Mouse (Mus musculus) kidney, embryonic 14.5 days (tissue): ENCODE measurements at regions not wholly inside any gene's neighbourhood (a gene's known extent, or its start where the extent isn't known, plus 50 kb on each side); places are given as distances from the start of the nearest gene placed in this dataset.

Experiments used
- ATAC-seq: fragments of 200-750 bp; cut with Nextera tagmentation; 2 replicates; pipeline ENCODE4 v1.8.0; 2017; ENCODE audit warnings: moderate number of reproducible peaks, mild to moderate bottlenecking, moderate TSS enrichment, moderate library complexity; ENCODE audit not compliant: low FRiP score, low TSS enrichment
- H3K27ac ChIP-seq: fragments of 300-500 bp; sonication (generic); 2 replicates; pipeline ENCODE4 v1.5.1; 2014; ENCODE audit warnings: low read depth, mild to moderate bottlenecking, low read length, moderate library complexity, mixed read lengths
- H3K27me3 ChIP-seq: fragments of 300-500 bp; sonication (generic); 2 replicates; pipeline ENCODE4 v1.6.1; 2014; ENCODE audit warnings: mild to moderate bottlenecking, low read length; ENCODE audit not compliant: control insufficient read depth, insufficient read depth
- H3K36me3 ChIP-seq: fragments of 300-500 bp; sonication (generic); 2 replicates; pipeline ENCODE4 v1.6.1; 2014; ENCODE audit warnings: low read length, mixed read lengths; ENCODE audit not compliant: control insufficient read depth, insufficient read depth
- H3K4me1 ChIP-seq: fragments of 300-500 bp; sonication (generic); 2 replicates; pipeline ENCODE4 v1.6.1; 2014; ENCODE audit warnings: low read length, mixed read lengths; ENCODE audit not compliant: control insufficient read depth, insufficient read depth
- H3K4me2 ChIP-seq: fragments of 300-500 bp; sonication (generic); replicated peaks from 2 replicates; pipeline ENCODE4 v1.6.1; 2014; ENCODE audit warnings: low read depth, mild to moderate bottlenecking, low read length
- H3K4me3 ChIP-seq: fragments of 300-500 bp; sonication (generic); 2 replicates; pipeline ENCODE4 v1.5.1; 2014; ENCODE audit warnings: mild to moderate bottlenecking, low read length
- H3K9ac ChIP-seq: fragments of 300-500 bp; sonication (generic); 2 replicates; pipeline ENCODE4 v1.6.1; 2014; ENCODE audit warnings: low read depth, mild to moderate bottlenecking, low read length, moderate library complexity
- H3K9me3 ChIP-seq: fragments of 300-500 bp; sonication (generic); 2 replicates; pipeline ENCODE4 v1.6.1; 2016; ENCODE audit warnings: low read length; ENCODE audit not compliant: control insufficient read depth
- WGBS: fragments of 180-500 bp; shearing (Covaris S2); extraction: QIAGEN DNeasy Blood & Tissue Kit; methylation state at CpG from one replicate; pipeline ENCODE4 v1.1.7; 2014; 5-methylcytosine and 5-hydroxymethylcytosine counted together

DNA sequence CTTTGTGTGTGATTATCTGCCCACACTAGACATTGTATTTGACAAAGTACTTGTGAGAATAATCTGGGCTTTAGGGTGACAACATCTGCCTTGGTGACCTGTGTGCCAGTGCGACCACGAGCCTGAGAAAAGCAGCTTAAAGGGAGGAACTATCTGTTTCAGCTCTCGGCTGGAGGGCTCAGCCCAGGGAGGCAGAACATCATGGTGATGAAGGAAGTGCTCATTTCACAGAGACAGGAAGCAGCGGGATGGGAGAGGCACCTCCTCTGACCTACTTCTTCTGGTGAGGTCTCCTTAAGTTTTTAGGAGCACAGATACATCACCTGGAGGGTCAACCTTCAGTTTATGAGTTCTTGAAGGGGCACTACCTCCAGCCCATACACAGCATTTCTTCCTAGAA is 89.8 kb downstream of the Kif26a start:
- Histone ChIP-seq H3K27me3 (peaks cover 8% of the 10 kb centered on the region; the same call in 1 of the 2 replicates), H3K4me1 (0 out of 2 replicates have a peak, but pooled peaks cover 12% of the 10 kb centered on the region), H3K4me2 (no peak overlapping the region), H3K9me3 (no peaks in the 10 kb centered on the region), H3K36me3 (no peaks in the 10 kb centered on the region), H3K4me3 (no peak overlapping the region), H3K27ac (no peak overlapping the region), H3K9ac (no peak overlapping the region)
- no peak for ATAC-seq
- WGBS, result 65% methylated on average over 4 of the region's 4 CpGs

DNA sequence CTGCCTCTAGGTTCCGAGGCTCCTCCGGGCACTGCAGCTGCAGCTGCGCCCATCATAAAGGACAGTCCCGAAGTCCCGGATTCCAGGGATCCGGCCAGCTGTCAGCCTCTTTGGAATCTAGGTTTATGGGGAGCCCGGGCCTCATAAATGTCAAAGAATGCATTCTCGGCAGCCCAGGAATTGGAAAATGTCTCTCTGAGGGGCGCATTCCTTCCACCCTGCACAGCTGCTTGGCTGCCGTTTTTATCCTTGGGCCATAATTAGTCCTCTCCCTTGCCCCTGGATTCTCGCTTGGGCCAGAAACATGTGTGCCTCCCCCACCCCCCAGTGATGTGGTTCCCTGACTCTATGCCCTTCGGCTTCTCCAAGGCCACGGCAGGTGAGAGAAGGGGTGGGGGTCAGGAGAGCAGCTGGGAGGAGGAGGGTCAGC is 91.1 kb downstream of the Kif26a start:
- Histone ChIP-seq H3K27ac (no peak overlapping the region), H3K27me3 (peaks cover 8% of the 10 kb centered on the region; the same call in 1 of the 2 replicates), H3K4me3 (no peak overlapping the region), H3K9ac (no peak overlapping the region), H3K36me3 (no peaks in the 10 kb centered on the region), H3K4me2 (no peak overlapping the region), H3K4me1 (0 out of 2 replicates have a peak, but pooled peaks cover 12% of the 10 kb centered on the region), H3K9me3 (no peaks in the 10 kb centered on the region)
- WGBS, result 36% methylated on average over 13 of the region's 13 CpGs
- ATAC-seq, result no peak

DNA sequence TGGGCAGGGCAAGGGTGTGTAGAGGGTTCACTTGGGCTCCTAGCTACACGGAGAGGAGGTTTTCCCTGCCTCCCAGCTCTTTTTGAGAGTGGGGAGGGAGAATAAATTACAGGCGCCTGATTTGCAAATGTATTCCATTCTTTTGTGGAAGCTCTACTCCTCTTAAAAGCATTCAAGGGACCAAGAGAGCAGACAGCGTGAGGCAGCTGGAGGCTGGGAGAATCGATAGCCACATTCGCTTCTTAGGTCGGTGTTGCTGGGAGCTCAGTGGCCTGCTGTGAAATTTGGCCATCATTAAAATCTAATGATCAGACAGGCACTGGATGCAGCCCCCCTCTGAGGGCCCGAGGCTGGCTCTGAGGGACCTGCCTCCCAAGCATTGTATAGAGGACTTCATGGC is 92.8 kb downstream of the Kif26a start:
- Histone ChIP-seq H3K9me3 (no peaks in the 10 kb centered on the region), H3K4me2 (no peak overlapping the region), H3K27ac (no peak overlapping the region), H3K4me1 (0 out of 2 replicates have a peak, but pooled peaks cover 9% of the 10 kb centered on the region), H3K9ac (no peak overlapping the region), H3K4me3 (no peak overlapping the region), H3K36me3 (no peaks in the 10 kb centered on the region), H3K27me3 (peaks cover 8% of the 10 kb centered on the region; the same call in 1 of the 2 replicates)
- 31% methylated on average over 7 of the region's 7 CpGs for WGBS
- ATAC-seq, result no peak

DNA sequence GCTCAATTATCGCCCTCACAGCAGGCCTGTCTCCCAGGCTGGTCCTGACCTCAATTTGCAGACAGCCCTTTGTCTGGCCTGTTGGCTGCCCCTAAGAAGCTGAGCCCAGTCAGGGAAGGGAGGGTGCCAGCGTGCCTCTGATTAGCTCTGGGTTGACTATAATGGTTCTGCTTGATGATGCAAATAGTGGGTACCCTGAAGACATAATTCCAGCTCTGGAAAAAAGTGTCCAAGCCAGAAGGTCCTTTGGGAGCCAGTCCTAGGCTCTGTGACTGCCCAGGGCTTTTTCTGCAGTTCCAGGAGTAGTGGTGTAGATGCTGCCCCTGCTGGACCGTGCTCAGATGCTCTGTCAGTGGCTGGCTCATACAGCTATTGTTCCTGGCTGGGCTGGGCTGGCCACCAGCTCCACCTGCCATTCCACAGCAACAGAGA is 95.7 kb downstream of the Kif26a start:
- 11% methylated on average over 3 of the region's 3 CpGs for WGBS
- Histone ChIP-seq H3K4me1 (0 out of 2 replicates have a peak, but pooled peaks cover 4% of the 10 kb centered on the region), H3K27me3 (peaks cover 8% of the 10 kb centered on the region; the same call in 1 of the 2 replicates), H3K9ac (no peak overlapping the region), H3K4me2 (no peak overlapping the region), H3K9me3 (no peaks in the 10 kb centered on the region), H3K36me3 (no peaks in the 10 kb centered on the region), H3K27ac (no peak overlapping the region), H3K4me3 (no peak overlapping the region)
- ATAC-seq, result peak; percentile 64; the same call in 1 of the 2 replicates

DNA sequence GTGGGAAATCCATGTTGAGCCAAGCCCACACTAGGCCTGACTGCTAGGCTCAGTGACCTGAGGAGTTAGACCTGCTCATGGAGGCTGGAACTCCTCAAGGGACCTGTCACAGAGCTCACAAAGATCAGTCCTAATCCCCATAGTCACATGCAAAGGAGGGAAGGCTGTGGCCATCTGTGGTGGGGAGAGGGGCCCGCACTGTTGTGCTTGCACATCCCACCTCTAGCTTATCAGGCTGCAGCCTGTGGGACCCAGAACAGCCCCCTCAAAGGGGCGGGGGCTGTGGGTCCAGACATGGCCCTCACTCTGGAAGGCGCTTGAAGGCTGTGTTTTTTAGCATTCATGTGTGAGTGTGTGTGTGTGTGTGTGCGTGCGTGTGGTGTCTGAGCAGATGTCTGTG is 97.2 kb downstream of the Kif26a start:
- H3K9me3 ChIP-seq, result no peaks in the 10 kb centered on the region
- no peak overlapping the region for H3K4me2 ChIP-seq
- peaks cover 3% of the 10 kb centered on the region; the same call in 1 of the 2 replicates for H3K27me3 ChIP-seq
- no peaks in the 10 kb centered on the region for H3K4me1 ChIP-seq
- no peak overlapping the region for H3K9ac ChIP-seq
- no peak overlapping the region for H3K4me3 ChIP-seq
- WGBS, result 80% methylated on average over 5 of the region's 5 CpGs
- no peaks in the 10 kb centered on the region for H3K36me3 ChIP-seq
- H3K27ac ChIP-seq, result no peak overlapping the region
- ATAC-seq, result no peak

DNA sequence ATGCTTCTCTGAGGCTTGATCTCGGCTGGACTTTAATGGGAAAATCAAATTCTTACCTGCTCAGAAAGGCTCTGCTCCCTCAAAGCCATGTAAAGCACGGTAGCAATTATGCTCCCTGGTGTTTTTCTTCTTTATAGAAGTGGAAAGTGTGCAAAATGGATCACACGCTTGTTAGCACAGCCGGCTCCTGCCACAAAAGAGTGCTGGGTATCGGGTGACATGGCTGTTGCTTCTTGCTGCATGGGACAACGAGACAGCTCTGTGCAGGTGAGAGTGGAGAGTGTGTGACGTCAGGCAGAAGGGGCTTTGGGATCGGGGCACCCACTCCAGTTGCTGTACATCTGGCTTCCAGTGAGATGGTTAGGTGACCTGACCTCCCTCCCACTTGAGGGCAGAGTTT is 104.9 kb downstream of the Kif26a start:
- Histone ChIP-seq H3K4me1 (peaks cover 6% of the 10 kb centered on the region), H3K27me3 (no peaks in the 10 kb centered on the region; the same call in 1 of the 2 replicates), H3K9me3 (0 out of 2 replicates have a peak, but pooled peaks cover 2% of the 10 kb centered on the region), H3K9ac (no peak overlapping the region), H3K36me3 (no peaks in the 10 kb centered on the region), H3K27ac (no peak overlapping the region), H3K4me3 (no peak overlapping the region), H3K4me2 (no peak overlapping the region)
- WGBS, result 37% methylated on average over 8 of the region's 8 CpGs
- ATAC-seq, result no peak

DNA sequence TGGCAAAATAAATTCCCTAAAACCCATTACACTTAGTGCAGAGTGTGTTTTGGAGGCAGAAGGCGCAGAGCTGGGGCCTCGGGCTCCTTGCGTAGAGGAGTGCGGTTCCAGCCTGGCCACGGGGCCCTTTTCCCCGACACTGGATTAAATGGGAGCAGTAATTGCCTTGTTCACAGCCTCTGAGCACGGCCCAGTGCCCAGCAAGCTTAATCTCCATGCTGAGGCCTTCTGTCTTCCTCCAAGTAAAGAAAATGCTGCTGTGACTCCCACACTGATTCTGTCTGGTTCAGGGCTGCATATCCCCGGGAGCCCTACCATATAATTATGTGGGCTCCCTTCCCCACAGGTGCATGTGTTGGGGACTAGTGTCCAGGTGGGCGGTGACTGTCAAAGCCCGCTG is 107.5 kb downstream of the Kif26a start:
- no peak; the same call in 1 of the 2 replicates for ATAC-seq
- no peak overlapping the region for H3K27ac ChIP-seq

DNA sequence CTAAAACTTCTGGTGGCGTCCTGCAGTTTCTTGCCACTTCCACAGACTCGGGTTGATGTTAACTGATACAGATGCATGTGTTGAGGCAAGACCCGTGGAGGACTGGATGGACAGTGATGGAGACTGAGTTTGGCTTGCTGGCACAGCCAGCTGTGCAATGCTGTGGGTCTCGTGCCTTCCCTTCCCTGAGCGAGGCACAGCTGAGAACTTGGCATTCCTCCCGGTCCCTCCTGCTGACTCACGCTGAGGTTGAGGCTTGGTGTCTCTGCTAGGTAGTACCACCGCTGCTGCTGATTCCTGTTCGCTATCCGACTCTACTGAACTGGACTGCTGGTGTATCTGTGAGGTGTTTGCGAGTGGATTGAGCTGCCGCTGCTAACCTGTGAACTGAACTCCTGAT is 109.2 kb downstream of the Kif26a start:
- H3K9me3 ChIP-seq, result 0 out of 2 replicates have a peak, but pooled peaks cover 2% of the 10 kb centered on the region
- no peak overlapping the region for H3K4me3 ChIP-seq
- H3K4me2 ChIP-seq, result no peak overlapping the region
- H3K27me3 ChIP-seq, result no peaks in the 10 kb centered on the region; the same call in 1 of the 2 replicates
- no peak for ATAC-seq
- no peak overlapping the region for H3K9ac ChIP-seq
- H3K4me1 ChIP-seq, result peaks cover 6% of the 10 kb centered on the region
- no peaks in the 10 kb centered on the region for H3K36me3 ChIP-seq
- 92% methylated on average over 12 of the region's 12 CpGs for WGBS
- no peak overlapping the region for H3K27ac ChIP-seq

More for the DNA sequence above, 107.5 kb downstream of the Kif26a start:
- no peaks in the 10 kb centered on the region; the same call in 1 of the 2 replicates for H3K27me3 ChIP-seq
- 44% methylated on average over 10 of the region's 10 CpGs for WGBS
- H3K9ac ChIP-seq, result no peak overlapping the region
- no peaks in the 10 kb centered on the region for H3K36me3 ChIP-seq
- H3K9me3 ChIP-seq, result 0 out of 2 replicates have a peak, but pooled peaks cover 2% of the 10 kb centered on the region
- H3K4me1 ChIP-seq, result peaks cover 6% of the 10 kb centered on the region
- no peak overlapping the region for H3K4me2 ChIP-seq
- H3K4me3 ChIP-seq, result no peak overlapping the region

DNA sequence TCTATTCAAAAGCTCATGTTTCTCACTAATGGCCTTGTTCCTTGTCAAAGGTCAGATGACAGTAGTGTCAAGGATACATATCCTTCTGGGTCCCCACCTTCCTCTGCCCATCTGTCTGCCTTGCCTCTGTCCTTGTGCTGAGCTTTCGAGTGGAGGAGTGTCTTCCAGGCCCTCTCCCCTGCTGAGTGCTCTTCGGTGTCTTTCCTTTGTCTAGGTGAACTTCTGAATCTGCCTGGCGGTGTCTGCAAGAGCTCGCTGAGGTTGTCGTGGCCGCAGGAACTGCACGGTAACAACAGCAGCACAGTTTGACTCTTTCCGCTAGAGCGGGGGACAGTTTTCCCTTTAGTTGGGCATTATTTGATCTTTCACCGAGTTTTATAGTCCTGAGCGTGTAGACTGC is 111.7 kb downstream of the Kif26a start:
- H3K4me3 ChIP-seq, result no peak overlapping the region
- H3K36me3 ChIP-seq, result no peaks in the 10 kb centered on the region
- no peak overlapping the region for H3K27ac ChIP-seq
- H3K27me3 ChIP-seq, result no peaks in the 10 kb centered on the region; the same call in 1 of the 2 replicates
- H3K9me3 ChIP-seq, result 0 out of 2 replicates have a peak, but pooled peaks cover 2% of the 10 kb centered on the region
- H3K9ac ChIP-seq, result no peak overlapping the region
- no peak overlapping the region for H3K4me2 ChIP-seq
- no peak for ATAC-seq
- peaks cover 3% of the 10 kb centered on the region; the same call in 1 of the 2 replicates for H3K4me1 ChIP-seq
- 46% methylated on average over 11 of the region's 11 CpGs for WGBS
